Mouse (Mus musculus) large intestine, adult 2 months (tissue): Measurements from ENCODE around the gene Mavs. TPM values are rescaled to one million over a fixed set of nuclear protein-coding genes. Genes with fewer than 3 reads are reported as not detected.

Source experiments
- DNase-seq: peaks from one replicate; pipeline ENCODE4 v3.0.0-alpha.2; 2012; ENCODE audit warnings: low read depth, low spot score
- WGBS: fragments of 180-500 bp; shearing (Covaris S2); methylation state at CpG from one replicate; pipeline ENCODE4 v1.1.7; 2018; 5-methylcytosine and 5-hydroxymethylcytosine counted together
- polyA plus RNA-seq: library from polyadenylated mRNA; depleted of rRNA; stranded (reverse); fragments of >200 nt; gene quantifications from 2 replicates; pipeline ENCODE4 v1.2.3, GENCODE M21; 2012; rRNA removed

The Mavs gene
- 66.1 and 99.3 TPM in 2 replicates for polyA plus RNA-seq

GRCm38 (mm10) chr2:131233307-131234126 lies at the start of gene Mavs:
Gene Mavs, plus strand, starts transcription at chr2:131234063.
- 16% methylated on average over 29 of the region's 29 CpGs for WGBS
- DNase-seq, result no peak

- 5% methylated on average over 14 of the region's 14 CpGs for WGBS
- DNase-seq, result no peak
These were observed 47.5 kb upstream of the Mavs start for GRCm38 (mm10) chr2:131186343-131186742.

- WGBS, result 2% methylated on average over 43 of the region's 43 CpGs
- DNase-seq, result no peak
These were observed 46.9 kb upstream of the Mavs start, which contains the start of the genes Cdc25b and Spef1 for GRCm38 (mm10) chr2:131186771-131187601. Gene Cdc25b, plus strand, starts transcription at chr2:131186949. Gene Spef1, minus strand, starts transcription at chr2:131187282.

GRCm38 (mm10) chr2:131187602-131187922 lies 46.3 kb upstream of the Mavs start:
- DNase-seq, result no peak
- WGBS, result 40% methylated on average over 3 of the region's 3 CpGs

- 95% methylated on average over 5 of the region's 5 CpGs for WGBS
- no peak for DNase-seq
These were observed 45.6 kb upstream of the Mavs start for GRCm38 (mm10) chr2:131188311-131188710.

- DNase-seq, result no peak
- 34% methylated on average over 5 of the region's 5 CpGs for WGBS
These were observed 44.1 kb upstream of the Mavs start for GRCm38 (mm10) chr2:131189521-131190309.

- 52% methylated on average over 10 of the region's 10 CpGs for WGBS
- no peak for DNase-seq
These were observed 43.4 kb upstream of the Mavs start for GRCm38 (mm10) chr2:131190344-131191004.

GRCm38 (mm10) chr2:131191005-131191390 lies 42.9 kb upstream of the Mavs start:
- WGBS, result 71% methylated on average over 7 of the region's 7 CpGs
- no peak for DNase-seq

GRCm38 (mm10) chr2:131196606-131197316 lies 37.1 kb upstream of the Mavs start:
- WGBS, result 88% methylated on average over 16 of the region's 16 CpGs
- no peak for DNase-seq

- no peak for DNase-seq
- WGBS, result 92% methylated on average over 2 of the region's 2 CpGs
These were observed 33.2 kb upstream of the Mavs start for GRCm38 (mm10) chr2:131200710-131201109.

GRCm38 (mm10) chr2:131201262-131201661 lies 32.6 kb upstream of the Mavs start:
- DNase-seq, result no peak
- 63% methylated on average over 3 of the region's 3 CpGs for WGBS

- DNase-seq, result no peak
- 31% methylated on average over 6 of the region's 6 CpGs for WGBS
These were observed 29.9 kb upstream of the Mavs start for GRCm38 (mm10) chr2:131203816-131204409.

GRCm38 (mm10) chr2:131204410-131204981 lies 29.4 kb upstream of the Mavs start:
- WGBS, result 2% methylated on average over 7 of the region's 7 CpGs
- DNase-seq, result peak; percentile 97

- 69% methylated on average over 8 of the region's 8 CpGs for WGBS
- no peak for DNase-seq
These were observed 28.2 kb upstream of the Mavs start for GRCm38 (mm10) chr2:131205521-131206182.

- no peak for DNase-seq
- WGBS, result 90% methylated on average over 4 of the region's 4 CpGs
These were observed 27.1 kb upstream of the Mavs start, which contains the start of gene Ap5s1 for GRCm38 (mm10) chr2:131206778-131207177. Gene Ap5s1, plus strand, starts transcription at chr2:131207078.

- no peak for DNase-seq
- 72% methylated on average over 2 of the region's 2 CpGs for WGBS
These were observed 25.5 kb upstream of the Mavs start for GRCm38 (mm10) chr2:131208356-131208755.

GRCm38 (mm10) chr2:131209125-131209795 lies 24.6 kb upstream of the Mavs start:
- WGBS, result 44% methylated on average over 4 of the region's 4 CpGs
- no peak for DNase-seq
